Comparison of ENCODE assay signal across 13 mouse cellular contexts in the genomic region with DNA sequence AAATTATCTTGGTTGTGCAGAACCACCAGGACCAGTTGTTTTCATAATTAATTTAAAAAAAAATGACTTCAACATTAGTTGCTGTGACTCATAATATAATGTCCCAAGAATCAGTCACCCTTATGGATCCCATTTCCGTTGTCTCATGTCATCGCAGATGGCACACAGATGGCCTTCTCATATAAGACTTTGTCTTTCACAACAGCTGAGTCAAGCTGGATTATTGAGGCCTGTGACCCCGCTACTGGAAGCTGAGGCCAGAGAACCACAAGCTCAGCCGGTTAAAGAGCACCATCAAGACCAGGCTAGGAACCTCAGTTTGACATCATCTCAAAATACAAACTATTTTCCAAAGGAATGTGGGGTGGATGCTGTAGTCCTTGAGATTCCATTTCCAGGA.
"Had no signal": no experiment of that assay in that cellular context is flagged by ENCODE, and none has a peak within 500 bp of the region (broad histone marks: within the 10 kb centered on the region; RNA-seq: fewer than 3 reads in every experiment).

No protein-coding gene starts in this region.

- H3K27ac ChIP-seq: limb, embryonic 15.5 days; liver, embryonic 13.5 days; midbrain, embryonic 12.5 days; neural tube, embryonic 13.5 days had no signal

- H3K36me3 ChIP-seq: limb, embryonic 15.5 days; liver, embryonic 13.5 days; midbrain, embryonic 12.5 days; neural tube, embryonic 13.5 days had no signal

- H3K9me3 ChIP-seq: limb, embryonic 15.5 days; midbrain, embryonic 12.5 days; neural tube, embryonic 13.5 days had no signal

- H3K4me1 ChIP-seq: limb, embryonic 15.5 days; liver, embryonic 13.5 days; midbrain, embryonic 12.5 days; neural tube, embryonic 13.5 days had no signal

- DNase-seq: layer of hippocampus, adult 9-11 months; layer of hippocampus, postnatal 36 days; liver, embryonic 13.5 days; lung, adult 18-20 months; lung, postnatal 14 days; retina, postnatal 1 day; right cerebral cortex, postnatal 4 days; spleen, adult 18-20 months; thymus, adult 18-20 months; thymus, postnatal 14 days had no signal

- H3K27me3 ChIP-seq: limb, embryonic 15.5 days; liver, embryonic 13.5 days; midbrain, embryonic 12.5 days; neural tube, embryonic 13.5 days had no signal

- H3K4me3 ChIP-seq: limb, embryonic 15.5 days; liver, embryonic 13.5 days; midbrain, embryonic 12.5 days; neural tube, embryonic 13.5 days had no signal
